Mouse (Mus musculus) forebrain, postnatal 0 days (tissue): ENCODE measurements around the gene Jun. TPM values are rescaled to one million over a fixed set of nuclear protein-coding genes. Genes with fewer than 3 reads are reported as not detected.

ENCODE experiments used
- ATAC-seq: fragments of 200-750 bp; cut with Nextera tagmentation; 2 replicates; pipeline ENCODE4 v1.8.0; 2017; ENCODE audit warnings: mild to moderate bottlenecking, moderate library complexity
- DNase-seq: peaks from one replicate; pipeline ENCODE4 v3.0.0-alpha.2; 2015
- H3K27ac ChIP-seq: fragments of 300-500 bp; sonication (generic); 2 replicates; pipeline ENCODE4 v1.5.1; 2014; ENCODE audit warnings: low read depth, mild to moderate bottlenecking, antibody characterized with exemption, low read length, moderate library complexity, mixed read lengths
- H3K27me3 ChIP-seq: fragments of 300-500 bp; sonication (generic); 2 replicates; pipeline ENCODE4 v1.6.1; 2014; ENCODE audit warnings: mild to moderate bottlenecking, low read length, mixed read lengths; ENCODE audit not compliant: insufficient read depth
- H3K36me3 ChIP-seq: fragments of 300-500 bp; sonication (generic); 2 replicates; pipeline ENCODE4 v1.6.1; 2014; ENCODE audit warnings: mild to moderate bottlenecking, moderate library complexity; ENCODE audit not compliant: insufficient read depth
- H3K4me1 ChIP-seq: fragments of 300-500 bp; sonication (generic); 2 replicates; pipeline ENCODE4 v1.6.1; 2014; ENCODE audit warnings: antibody characterized with exemption; ENCODE audit not compliant: insufficient read depth
- H3K4me2 ChIP-seq: fragments of 300-500 bp; sonication (generic); 2 replicates; pipeline ENCODE4 v1.6.1; 2014; ENCODE audit warnings: low read depth, mild to moderate bottlenecking, moderate library complexity
- H3K4me3 ChIP-seq: fragments of 300-500 bp; sonication (generic); 2 replicates; pipeline ENCODE4 v1.5.1; 2014; ENCODE audit warnings: low read depth, low read length, mixed read lengths
- H3K9ac ChIP-seq: fragments of 300-500 bp; sonication (generic); 2 replicates; pipeline ENCODE4 v1.6.1; 2014; ENCODE audit warnings: mild to moderate bottlenecking
- H3K9me3 ChIP-seq: fragments of 300-500 bp; sonication (generic); 2 replicates; pipeline ENCODE4 v1.6.1; 2016; ENCODE audit warnings: low read length
- CTCF ChIP-seq: sonication (generic); IDR thresholded peaks from 2 replicates; pipeline ENCODE4 v1.5.1; 2016; ENCODE audit warnings: antibody characterized with exemption, control low read depth, low read depth
- WGBS: fragments of 180-500 bp; shearing (Covaris S2); extraction: QIAGEN DNeasy Blood & Tissue Kit; methylation state at CpG from one replicate; pipeline ENCODE4 v1.1.7; 2014; 5-methylcytosine and 5-hydroxymethylcytosine counted together
- polyA plus RNA-seq: library from polyadenylated mRNA; unstranded; fragments of >200 nt; fragmentation: Nextera tagmentation; extraction: Ambion mirVana; gene quantifications from 2 replicates; pipeline ENCODE4 v1.2.1, GENCODE M21; 2015
- total RNA-seq: library from RNA; depleted of rRNA; stranded (reverse); fragments of >200 nt; gene quantifications from 2 replicates; pipeline ENCODE4 v1.2.3, GENCODE M21; 2014

Gene Jun
- total and polyA plus RNA-seq, 2 experiments from 2014 or later, result 42.9 to 50.1 TPM

DNA sequence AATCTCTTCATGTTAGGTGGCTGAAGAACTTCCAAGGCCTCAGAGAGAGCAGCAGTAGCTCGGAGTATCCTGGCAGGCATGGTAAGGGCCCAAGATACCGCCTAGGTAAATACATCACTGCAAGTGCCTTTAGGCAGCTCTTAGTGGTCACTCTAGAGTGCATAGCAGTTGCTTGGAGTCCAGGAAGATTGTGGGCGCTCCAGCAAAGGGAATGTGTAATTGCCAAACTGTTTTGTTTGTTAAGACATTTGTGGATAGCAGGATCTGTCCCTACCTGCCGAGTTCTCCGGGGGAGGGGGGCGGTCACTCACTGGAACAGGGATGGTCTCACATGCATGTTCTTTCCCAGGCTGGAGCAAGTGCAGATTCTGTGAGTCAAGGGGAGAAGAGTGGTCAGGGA lies 22.3 kb upstream of the Jun start:
- 95% methylated on average over 6 of the region's 6 CpGs for WGBS
- no peak overlapping the region for H3K9ac ChIP-seq
- H3K27me3 ChIP-seq, result no peaks in the 10 kb centered on the region
- TF ChIP-seq CTCF, result no peak
- H3K27ac ChIP-seq, result no peak overlapping the region
- no peak overlapping the region for H3K4me3 ChIP-seq
- DNase-seq (no peak), ATAC-seq (no peak)
- no peaks in the 10 kb centered on the region for H3K36me3 ChIP-seq
- H3K9me3 ChIP-seq, result no peaks in the 10 kb centered on the region
- H3K4me1 ChIP-seq, result no peaks in the 10 kb centered on the region
- H3K4me2 ChIP-seq, result no peak overlapping the region

DNA sequence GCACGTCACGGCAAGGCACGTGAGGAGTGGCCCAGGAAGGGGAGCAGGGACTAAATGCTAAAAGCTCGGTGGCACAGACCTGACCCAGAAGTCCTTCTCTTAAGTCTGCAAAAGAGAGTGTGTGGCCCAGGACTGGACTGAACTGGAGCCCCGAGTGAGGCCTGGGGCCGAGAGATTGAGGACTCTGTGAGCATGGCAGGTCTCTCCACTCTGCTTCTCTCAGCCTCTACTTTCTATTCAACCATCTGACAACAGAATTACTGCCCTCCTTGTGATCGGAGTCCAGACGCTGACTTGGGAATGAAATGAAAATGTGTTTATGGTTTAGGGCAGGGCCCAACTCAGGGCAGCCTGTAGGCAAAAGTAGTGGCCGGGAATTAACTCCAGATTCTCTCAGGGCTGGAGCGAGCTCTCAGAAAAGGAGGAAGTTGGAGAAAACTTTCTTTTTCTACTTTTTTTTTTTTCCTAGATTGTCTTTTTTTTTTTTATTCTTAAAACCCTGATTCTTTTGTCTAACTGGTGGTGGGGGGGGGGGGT lies 21.3 kb upstream of the Jun start:
- Histone ChIP-seq H3K4me1 (no peaks in the 10 kb centered on the region), H3K4me2 (no peak overlapping the region), H3K9me3 (no peaks in the 10 kb centered on the region), H3K27ac (no peak overlapping the region), H3K36me3 (no peaks in the 10 kb centered on the region), H3K9ac (no peak overlapping the region), H3K27me3 (no peaks in the 10 kb centered on the region), H3K4me3 (no peak overlapping the region)
- ATAC-seq, result no peak
- TF ChIP-seq CTCF, result no peak
- no peak for DNase-seq
- 71% methylated on average over 10 of the region's 10 CpGs for WGBS

DNA sequence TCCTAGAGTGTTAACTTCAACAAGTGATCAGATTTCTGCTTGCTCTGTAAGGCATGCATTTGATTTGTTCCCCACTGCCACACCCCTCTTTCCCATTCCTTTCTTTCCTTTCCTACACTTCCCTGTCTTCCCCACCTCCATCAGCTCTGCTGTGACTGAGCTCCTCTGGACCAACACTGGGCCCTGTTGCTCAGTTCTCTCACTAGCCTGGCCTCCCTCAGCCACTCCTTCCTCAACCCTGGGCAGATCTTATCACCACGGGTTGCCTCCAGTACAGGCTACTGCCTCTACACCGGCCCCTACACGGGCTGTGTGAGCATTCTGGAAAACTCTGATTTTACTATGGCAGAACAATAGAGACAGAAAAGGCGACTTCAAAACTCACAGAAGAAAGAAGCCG lies 18.4 kb upstream of the Jun start:
- DNase-seq, result no peak
- Histone ChIP-seq H3K4me2 (no peak overlapping the region), H3K4me1 (no peaks in the 10 kb centered on the region), H3K9ac (no peak overlapping the region), H3K36me3 (no peaks in the 10 kb centered on the region), H3K4me3 (no peak overlapping the region), H3K27me3 (no peaks in the 10 kb centered on the region), H3K27ac (no peak overlapping the region), H3K9me3 (no peaks in the 10 kb centered on the region)
- ATAC-seq, result no peak
- 82% methylated on average over 5 of the region's 5 CpGs for WGBS
- no peak for TF ChIP-seq CTCF

DNA sequence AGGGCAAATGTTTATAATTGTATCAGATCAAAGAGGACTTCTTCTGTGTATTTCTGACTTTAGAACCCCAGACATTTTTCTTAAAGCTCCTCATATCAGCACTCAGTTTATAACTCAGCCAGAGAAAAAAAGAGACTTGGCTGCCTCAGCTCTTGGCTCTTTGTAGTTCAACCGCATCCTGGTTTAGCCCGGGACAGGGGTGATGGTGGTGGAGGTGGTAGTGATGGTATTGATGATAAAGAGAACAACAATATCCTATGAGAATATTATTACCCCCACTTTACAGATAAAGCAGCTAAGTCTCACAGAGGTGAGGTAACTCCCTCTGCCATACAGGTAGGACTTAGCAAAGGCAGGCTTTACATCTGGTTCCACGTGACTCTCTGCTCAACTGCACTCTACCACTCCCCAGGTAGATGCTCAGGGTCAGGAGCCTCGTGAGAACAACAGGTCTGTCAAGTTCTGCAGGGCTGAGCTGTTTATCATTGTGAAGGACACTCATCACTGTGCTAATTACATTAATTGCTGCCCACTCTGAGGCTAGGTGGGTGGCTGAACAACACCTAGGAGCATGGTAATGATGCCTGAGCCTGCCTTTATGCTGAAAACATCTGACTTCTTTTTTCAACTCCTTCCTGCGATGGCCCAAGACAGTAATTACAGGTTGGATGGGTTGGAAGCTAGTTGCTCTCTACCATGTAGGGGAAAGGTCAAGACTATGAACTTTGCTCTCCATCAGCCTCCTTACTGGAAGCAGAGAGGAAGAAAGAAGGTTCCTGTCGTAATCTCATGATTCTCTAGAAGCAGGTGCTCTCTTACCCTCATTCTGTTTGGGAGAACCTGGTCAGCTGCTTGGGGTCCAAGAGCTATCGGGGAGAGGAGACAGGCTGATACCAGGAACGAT lies 16.3 kb upstream of the Jun start:
- Histone ChIP-seq H3K9ac (no peak overlapping the region), H3K27me3 (no peaks in the 10 kb centered on the region), H3K36me3 (no peaks in the 10 kb centered on the region), H3K4me2 (no peak overlapping the region), H3K4me1 (no peaks in the 10 kb centered on the region), H3K9me3 (no peaks in the 10 kb centered on the region), H3K27ac (no peak overlapping the region), H3K4me3 (no peak overlapping the region)
- TF ChIP-seq CTCF, result no peak
- WGBS, result 83% methylated on average over 8 of the region's 8 CpGs
- ATAC-seq (no peak), DNase-seq (no peak)

DNA sequence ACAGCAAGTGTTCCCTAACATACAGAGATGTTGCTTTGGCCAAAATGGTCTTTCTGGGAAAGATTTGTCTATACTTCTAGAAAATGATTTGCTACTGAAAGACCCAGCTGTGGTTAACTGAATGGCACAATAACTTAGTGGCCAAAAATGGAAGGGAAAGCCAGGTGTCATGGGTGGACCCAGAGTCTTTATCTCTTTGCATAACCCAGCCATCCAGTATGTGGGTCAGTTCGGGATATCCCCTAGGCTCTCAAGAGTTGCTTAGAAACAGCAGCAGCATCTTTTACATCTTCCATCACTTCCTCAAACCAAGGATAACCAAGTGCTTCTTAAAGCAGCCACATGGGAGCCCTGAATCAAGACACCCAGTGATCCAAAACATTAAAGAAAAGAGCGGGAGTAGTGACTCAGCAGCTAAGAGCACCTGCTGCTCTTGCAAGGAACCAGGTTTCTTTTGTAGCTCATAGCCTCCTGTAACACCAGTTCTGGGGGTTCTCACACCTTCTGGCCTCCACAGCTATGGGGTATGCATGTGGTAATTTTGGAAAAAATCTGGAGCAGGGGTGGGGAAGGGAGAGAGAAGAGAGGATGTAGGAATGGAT lies 11.7 kb upstream of the Jun start:
- Histone ChIP-seq H3K36me3 (no peaks in the 10 kb centered on the region), H3K4me1 (no peaks in the 10 kb centered on the region), H3K27ac (no peak overlapping the region), H3K4me3 (no peak overlapping the region), H3K9me3 (no peaks in the 10 kb centered on the region), H3K4me2 (no peak overlapping the region), H3K27me3 (no peaks in the 10 kb centered on the region), H3K9ac (no peak overlapping the region)
- DNase-seq, result no peak
- no peak for ATAC-seq
- WGBS, result 89% methylated on average over 2 of the region's 2 CpGs
- no peak for TF ChIP-seq CTCF

DNA sequence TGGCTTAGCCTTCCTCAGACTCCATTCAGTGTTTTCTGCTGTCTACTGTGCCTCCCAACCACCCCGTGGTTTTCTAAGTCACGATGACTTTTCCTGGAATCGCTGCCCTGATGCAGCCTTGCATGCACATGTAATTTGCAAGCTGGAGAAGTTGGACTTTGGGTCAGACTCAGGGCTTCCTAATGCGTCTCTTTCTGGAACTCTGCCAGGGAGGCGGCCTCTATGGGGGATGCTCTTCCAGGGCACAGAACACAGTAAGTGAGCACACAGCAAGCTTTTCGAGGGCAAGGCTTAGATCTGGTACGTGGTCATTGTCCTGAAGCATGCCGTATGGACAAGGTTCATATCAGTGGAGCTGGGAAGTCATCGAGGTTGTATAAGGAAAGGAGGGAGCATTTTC lies 10.9 kb upstream of the Jun start:
- 64% methylated on average over 9 of the region's 9 CpGs for WGBS
- H3K36me3 ChIP-seq, result no peaks in the 10 kb centered on the region
- DNase-seq (no peak), ATAC-seq (no peak)
- no peak for TF ChIP-seq CTCF
- no peak overlapping the region for H3K4me2 ChIP-seq
- no peak overlapping the region for H3K9ac ChIP-seq
- no peaks in the 10 kb centered on the region for H3K9me3 ChIP-seq
- H3K27ac ChIP-seq, result no peak overlapping the region
- H3K27me3 ChIP-seq, result no peaks in the 10 kb centered on the region
- H3K4me1 ChIP-seq, result no peaks in the 10 kb centered on the region
- no peak overlapping the region for H3K4me3 ChIP-seq

DNA sequence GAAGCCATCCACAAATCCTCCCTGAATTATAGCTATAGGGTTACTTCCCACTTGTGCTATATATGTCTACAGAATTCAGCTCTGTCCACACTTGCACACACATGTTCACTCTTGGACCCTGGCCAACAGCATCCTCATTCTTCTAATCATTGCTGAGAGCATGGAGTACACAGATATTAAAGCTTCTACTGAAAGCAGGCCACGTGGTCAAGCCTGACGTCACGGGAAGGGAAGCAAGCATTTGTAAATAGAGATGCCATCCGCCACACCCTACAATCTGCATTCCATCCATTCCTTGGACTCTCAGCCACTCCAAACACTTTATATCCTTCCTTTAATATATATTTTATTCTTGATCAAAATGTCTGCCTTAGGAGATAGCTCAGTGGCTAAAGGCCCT lies 5.2 kb upstream of the Jun start:
- no peak overlapping the region for H3K4me2 ChIP-seq
- H3K4me3 ChIP-seq, result no peak overlapping the region
- H3K9ac ChIP-seq, result no peak overlapping the region
- ATAC-seq (no peak), DNase-seq (no peak)
- H3K4me1 ChIP-seq, result peaks cover 3% of the 10 kb centered on the region; the same call in 1 of the 2 replicates
- no peaks in the 10 kb centered on the region for H3K36me3 ChIP-seq
- H3K27ac ChIP-seq, result no peak overlapping the region
- H3K9me3 ChIP-seq, result no peaks in the 10 kb centered on the region
- 90% methylated on average over 4 of the region's 4 CpGs for WGBS
- TF ChIP-seq CTCF, result no peak
- H3K27me3 ChIP-seq, result no peaks in the 10 kb centered on the region
